Mouse (Mus musculus): ENCODE data around the gene Ccdc14.
"Not testable (repeated sequence)": the region's sequence is repeated elsewhere in the genome, so short reads cannot be mapped to it uniquely, and the experiment has no call there.

The Ccdc14 gene

GRCm38 (mm10) chr16:34725156-34725555 lies 34.7 kb downstream of the Ccdc14 start:
- no peak for DNase-seq

GRCm38 (mm10) chr16:34728610-34729009 lies 38.2 kb downstream of the Ccdc14 start:
- not testable (repeated sequence) for DNase-seq

DNA sequence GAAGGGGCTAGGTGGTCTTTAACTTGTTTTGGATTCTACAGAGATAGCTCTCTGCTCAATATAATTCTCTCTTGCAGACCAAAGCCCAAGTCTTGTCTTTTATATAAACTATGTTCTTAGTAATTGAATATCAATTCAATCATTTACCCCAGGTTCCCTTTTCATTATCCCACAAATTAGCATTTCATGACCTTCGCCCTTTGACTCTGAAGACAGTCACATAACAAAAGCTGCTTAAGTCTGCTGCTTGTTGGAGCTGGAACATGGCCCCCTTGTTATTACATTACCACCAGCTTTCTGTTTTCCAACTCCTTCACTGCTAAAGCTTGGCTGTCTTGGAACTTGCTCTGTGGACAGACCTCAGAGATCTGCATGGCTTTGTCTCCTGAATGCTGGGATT lies 39.0 kb downstream of the Ccdc14 start:
- no peak for DNase-seq

DNA sequence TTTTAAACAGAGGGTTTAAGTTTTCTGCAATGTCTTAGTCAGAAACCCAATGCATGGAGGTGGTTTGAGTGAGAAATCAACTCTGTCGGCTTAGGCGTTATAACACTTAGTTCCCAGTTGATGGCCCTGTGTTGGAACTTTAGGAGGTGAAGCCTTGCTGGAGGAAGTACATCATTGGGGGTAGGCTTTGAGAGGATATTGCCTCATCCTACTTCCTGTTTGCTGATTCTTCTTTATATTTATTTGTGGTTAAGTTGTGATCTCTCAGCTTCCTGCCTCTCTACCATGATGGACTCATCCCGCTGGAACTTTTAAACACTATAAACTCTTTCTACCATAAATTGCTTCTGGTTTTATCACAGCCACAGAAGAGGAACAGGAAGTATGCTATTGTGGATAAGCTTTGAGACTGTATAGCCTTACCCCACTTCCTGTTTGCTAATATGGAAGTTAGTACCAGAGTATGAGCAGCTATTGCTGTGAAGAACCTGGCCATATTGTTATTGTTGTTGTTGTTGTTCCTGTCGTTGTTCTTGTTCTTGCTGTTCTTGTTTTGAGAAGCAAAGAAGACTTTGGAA lies 48.3 kb downstream of the Ccdc14 start:
- DNase-seq = no peak

GRCm38 (mm10) chr16:34742930-34743329 lies 52.5 kb downstream of the Ccdc14 start:
- DNase-seq = no peak

GRCm38 (mm10) chr16:34745065-34745585 lies 54.7 kb downstream of the Ccdc14 start, which contains the start of gene Mylk:
TSS of gene Mylk (plus strand) at chr16:34745210.
- peak; percentile 95 for DNase-seq

DNA sequence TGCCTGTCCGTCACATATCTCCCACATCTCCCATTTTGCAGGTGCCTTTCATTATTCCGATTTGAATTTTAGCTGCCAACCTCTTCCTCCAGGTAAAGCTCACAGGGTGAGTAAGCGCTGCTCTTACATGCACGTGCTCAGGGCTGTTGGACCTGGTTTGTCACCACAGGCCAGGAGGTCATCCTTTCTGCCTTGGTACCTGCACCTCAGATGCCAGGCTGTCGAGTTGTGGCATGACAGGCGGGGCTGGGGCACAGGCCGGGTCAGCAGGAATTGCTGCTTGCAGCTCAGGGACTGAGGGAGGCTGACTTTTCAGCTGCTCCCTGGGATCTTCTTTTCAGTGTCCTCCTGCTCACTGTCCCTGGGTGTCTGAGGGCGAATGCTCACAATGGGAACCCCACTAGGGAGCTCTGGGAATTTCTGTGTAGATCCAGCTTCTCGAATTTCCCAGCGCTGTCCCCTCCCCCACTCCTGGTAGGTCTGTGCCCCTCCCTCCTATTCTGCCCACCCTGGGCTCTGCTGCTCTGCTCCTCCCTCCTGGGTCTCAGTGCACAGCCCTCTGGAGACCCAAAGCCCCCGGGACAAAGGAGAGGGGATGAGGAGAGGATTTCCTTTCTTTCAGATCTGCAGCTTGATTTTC lies 57.8 kb downstream of the Ccdc14 start:
- no peak for DNase-seq

GRCm38 (mm10) chr16:34749536-34749935 lies 59.1 kb downstream of the Ccdc14 start:
- DNase-seq = no peak

GRCm38 (mm10) chr16:34752026-34752425 lies 61.6 kb downstream of the Ccdc14 start:
- DNase-seq = no peak

DNA sequence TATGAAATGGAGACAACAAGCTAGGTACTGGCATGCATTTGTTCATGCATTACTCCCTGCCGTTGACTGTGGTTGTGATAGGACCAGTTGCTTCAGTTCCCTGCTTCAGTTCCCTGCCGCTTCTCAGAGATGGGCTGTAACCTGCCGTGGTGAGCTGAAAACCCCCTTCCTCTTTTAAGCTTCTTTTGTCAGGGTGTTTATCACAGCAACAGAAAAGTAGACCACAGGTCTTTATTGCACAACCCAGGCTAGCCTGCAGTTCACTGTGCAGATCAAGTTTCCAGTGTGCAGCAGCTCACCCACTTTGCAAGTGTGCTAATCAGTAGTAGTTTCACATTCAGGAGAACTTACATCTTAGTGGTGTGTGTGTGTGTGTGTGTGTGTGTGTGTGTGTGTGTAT lies 62.6 kb downstream of the Ccdc14 start:
- no peak for DNase-seq

GRCm38 (mm10) chr16:34756991-34757390 lies 66.6 kb downstream of the Ccdc14 start:
- no peak for DNase-seq

DNA sequence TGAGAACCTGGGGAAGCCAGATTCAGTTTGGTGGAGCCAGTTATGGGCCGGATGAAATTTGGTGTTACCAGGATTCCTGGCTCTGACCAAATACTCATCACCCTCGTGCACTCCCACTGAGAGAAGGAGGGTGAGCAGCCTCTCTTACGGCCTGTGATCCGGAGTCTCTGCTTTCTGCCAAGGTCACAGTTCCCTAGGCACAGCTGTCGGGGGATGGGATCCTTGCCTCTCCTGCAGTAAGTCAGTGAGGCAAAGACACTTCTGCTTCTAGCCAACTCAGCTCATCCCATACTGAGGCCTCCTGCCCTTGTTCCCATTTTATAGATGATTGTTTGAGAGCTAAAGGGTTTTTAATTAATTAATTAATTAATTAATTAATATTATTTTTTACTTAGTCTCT lies 67.8 kb downstream of the Ccdc14 start:
- DNase-seq = no peak

GRCm38 (mm10) chr16:34763959-34764591 lies 73.7 kb downstream of the Ccdc14 start:
- no peak for DNase-seq

DNA sequence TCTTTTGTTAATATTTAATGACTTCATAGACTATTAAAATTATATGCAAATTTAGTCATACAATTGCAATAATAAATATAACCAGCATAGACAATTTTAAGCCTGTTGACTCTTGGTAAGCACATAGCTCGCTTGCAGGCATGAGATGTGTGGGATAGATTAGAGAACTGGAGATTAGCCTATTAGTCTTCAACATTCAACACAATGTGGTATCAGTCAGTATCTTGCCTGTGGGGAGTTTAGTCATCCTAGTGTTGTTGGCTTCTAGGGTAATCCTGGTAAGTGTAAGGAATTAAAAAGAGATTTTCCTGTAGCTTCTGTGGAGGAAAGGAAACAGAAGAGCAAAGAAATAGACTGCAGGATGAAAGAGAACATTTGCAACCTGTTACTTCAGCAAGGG lies 75.2 kb downstream of the Ccdc14 start:
- DNase-seq = no peak

DNA sequence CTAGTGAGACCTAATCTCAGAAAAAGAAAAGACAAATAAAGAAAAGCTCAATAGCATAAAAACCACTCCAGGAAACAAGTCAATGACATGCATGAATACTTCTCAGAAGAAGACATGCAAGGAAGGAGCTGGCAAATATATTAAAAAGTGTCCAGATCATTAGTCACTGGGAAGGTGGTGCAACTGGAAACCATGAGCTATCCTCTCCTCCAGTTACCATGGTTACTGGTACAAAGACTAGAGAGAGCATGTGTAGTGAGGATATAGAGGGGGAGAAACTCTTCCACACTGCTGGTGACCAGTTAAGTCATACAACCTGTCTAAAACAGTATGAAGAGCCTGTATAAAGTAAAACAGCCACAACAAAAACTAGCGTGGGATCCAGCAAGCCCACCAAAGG lies 75.8 kb downstream of the Ccdc14 start:
- DNase-seq = no peak

GRCm38 (mm10) chr16:34767443-34767842 lies 77.0 kb downstream of the Ccdc14 start:
- DNase-seq = no peak

- no peak for DNase-seq
Measured at GRCm38 (mm10) chr16:34768436-34768835, 78.0 kb downstream of the Ccdc14 start.

DNA sequence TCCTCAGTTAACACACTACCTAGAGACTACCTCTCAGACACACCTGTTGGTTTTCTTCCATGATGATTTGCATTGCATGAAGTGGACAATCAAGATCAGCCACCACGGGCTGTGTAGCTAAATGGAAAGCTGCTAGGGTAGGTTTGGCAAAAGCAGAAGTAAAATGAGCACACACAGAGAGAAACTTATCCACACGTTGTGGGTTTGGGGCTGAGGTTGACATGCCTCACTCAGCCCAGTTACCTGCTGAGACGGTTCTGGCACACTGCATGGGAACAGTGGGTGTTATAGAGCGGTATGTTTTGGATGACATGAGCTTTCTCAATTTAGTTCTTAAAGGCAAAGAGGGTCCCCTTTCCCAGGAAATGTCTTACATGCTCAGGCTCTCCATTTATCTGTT lies 79.7 kb downstream of the Ccdc14 start:
- no peak for DNase-seq

GRCm38 (mm10) chr16:34772445-34773032 lies 82.1 kb downstream of the Ccdc14 start:
- DNase-seq = no peak

Measured in lung, postnatal 10 days (tissue).